Mouse (Mus musculus): ENCODE measurements around the gene Krr1. TPM values are rescaled to one million over a fixed set of nuclear protein-coding genes. Genes with fewer than 3 reads are reported as not detected.

Krr1 gene
- polyA plus RNA-seq, 1 experiment from 2014 or later, result 54.6 TPM

Other genes with a start within 250 kb of the Krr1 start
- 0.78 and 1.0 TPM in 2 replicates for gene Glipr1, start 30.0 kb downstream of the Krr1 start, polyA plus RNA-seq (2016; fragmentation: Nextera tagmentation; extraction: Ambion mirVana)
- not detected in 2 replicates for gene Glipr1l1, start 87.5 kb downstream of the Krr1 start, polyA plus RNA-seq (2016; fragmentation: Nextera tagmentation; extraction: Ambion mirVana)
- gene Glipr1l2, start 110.7 kb downstream of the Krr1 start, polyA plus RNA-seq (2016; fragmentation: Nextera tagmentation; extraction: Ambion mirVana), result not detected in 2 replicates
- gene Glipr1l3, start 187.7 kb downstream of the Krr1 start, polyA plus RNA-seq (2016; fragmentation: Nextera tagmentation; extraction: Ambion mirVana), result not detected in 2 replicates
- gene Caps2, start 191.0 kb downstream of the Krr1 start, polyA plus RNA-seq (2016; fragmentation: Nextera tagmentation; extraction: Ambion mirVana), result 0.25 and 0.34 TPM in 2 replicates